Mouse (Mus musculus): ENCODE results near the gene Car2.

Car2 gene

DNA sequence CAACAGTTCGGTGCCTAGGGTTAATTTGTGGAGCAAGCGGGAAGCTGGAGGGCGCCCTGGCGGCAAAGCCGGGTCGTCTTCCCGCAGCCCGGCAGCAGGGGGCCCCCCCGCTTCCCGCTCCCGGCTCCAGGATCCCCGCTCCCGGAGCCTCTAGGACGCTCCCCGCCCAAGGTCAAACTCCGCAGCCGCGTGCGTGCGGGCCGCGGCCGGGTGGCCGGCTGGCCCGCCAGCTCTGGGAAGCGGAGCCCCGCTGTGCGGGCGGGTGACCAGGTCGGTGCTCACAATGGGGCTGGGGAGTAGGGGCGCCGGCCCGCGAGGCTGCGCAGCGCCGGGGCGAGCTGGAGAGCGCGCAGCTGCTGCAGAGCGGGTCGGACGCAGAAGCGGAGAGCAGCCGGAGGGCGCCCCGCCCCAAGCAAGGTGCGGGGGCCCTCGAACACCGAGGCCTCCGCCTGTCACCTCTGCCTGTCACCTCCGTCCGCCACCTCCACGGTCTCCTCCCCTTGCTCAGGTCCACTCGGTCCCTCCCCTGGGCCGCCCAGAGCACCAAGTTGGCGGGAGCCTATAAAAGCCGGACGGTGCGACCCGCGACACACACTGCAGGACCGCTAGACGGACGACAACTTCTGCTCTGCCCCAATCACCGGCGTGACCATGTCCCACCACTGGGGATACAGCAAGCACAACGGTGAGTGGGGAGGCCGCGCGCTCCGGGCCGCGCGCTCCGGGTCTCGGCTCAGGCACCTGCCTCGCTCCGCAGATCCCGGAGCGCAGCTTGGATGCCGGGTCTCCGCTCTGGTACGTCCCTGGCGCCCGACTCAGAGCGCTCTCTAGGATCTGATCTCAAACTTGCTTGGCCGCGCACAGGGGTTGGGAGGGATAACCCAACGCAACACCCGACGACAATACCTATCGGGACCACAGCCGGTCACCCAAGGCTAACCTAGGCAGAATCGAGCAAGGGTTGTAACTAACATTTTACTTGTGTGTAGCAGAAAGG lies at the start of gene Car2:
Gene Car2 (plus strand): TSS at position 172 of the 997 bp plus-strand sequence.
- DNase-seq = peak; percentile 94

DNA sequence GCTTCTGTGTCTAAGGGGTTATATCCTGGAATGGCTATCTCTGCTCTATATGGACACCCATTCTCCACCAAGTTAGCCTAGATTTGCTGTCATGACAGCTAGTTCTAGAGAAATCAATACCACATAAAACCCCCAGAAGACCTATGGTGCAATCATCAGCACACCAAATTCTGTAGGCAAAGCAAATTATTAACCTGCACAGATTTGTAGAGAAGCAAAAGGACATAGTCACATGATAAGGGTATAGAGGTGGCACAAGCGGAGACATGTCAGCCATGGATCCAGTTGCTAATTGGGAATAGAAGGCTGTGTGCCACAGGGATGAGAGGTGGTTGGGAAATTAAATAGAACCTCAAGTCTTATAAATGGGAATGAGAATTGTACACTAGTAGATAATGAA lies 47.1 kb upstream of the Car2 start:
- DNase-seq = no peak

DNA sequence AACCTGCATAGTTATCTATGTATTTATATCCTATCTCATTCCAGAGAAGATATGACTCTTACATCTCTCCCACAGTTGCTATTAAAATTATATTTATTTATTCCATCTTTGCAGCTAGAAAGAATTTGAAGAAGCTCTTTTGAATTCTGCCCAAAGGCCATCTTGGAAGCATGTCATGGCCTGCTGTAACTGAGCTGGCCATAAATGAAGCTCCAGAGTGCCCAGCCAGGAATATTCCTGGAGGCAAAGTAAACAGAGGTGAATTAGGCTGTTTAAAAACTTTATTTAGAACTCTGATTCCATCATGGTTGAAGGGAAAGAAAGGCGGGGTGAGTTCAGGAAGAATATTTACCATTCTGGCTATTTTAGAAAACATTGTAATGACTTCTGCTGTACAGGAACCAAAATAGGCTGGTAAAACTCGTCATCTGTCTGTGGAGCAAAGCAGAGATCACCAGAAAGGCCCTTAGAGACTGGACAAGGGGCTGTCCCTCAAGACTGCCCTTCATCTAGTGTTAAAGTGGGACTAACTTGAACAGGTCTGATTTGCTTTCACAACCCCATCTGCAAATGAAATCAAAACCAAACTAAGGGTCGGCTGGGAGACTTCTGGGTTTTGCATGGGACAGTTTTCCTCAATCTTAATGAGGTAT lies 46.5 kb upstream of the Car2 start:
- DNase-seq = no peak

DNA sequence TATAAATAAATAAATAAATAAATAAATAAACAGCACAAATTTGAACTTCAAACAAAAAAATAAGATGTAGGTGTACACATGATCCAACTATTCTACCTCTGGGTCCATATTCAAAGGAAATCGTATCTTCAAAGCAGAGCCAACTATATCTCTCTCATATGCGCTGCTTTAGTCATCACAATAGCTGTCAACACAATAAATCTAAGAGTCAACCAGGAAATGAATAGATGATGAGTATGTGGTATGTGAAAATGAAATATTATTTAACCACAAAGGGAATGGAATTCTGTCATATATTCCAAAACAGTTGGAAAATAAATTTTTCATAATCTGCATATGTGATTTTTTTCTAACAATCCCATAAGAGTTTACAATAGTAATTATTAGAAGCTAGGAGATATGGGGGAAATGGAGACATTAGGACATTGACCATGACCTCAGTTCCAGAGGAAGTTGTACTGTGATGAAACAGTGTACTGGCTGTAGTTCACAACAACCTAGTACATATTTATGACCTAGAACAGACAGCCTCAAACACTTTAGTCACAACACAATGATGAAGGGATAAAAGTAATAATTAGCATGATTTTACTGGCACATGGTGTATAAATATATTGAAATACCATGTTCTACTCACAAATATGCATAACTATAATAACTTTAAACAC lies 37.4 kb upstream of the Car2 start:
- DNase-seq = no peak

DNA sequence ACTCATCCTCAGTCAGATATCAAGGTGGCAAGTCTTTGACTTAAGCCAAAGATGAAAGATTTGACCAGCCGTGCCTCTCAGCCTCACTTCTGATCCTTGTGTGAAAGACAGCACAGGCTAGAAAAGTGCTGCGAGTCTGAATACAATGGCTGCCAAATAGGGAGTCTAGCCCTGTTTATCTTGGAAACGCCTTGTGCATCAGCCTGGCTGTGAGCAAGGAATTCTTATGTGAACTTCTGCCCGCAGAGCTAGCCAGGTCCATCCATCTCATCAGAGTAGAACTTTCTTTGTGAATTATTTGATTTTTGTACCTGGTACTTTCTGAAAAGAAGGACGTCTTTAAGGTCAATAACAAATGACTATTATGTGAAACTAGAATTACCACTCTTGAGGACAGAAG lies 32.1 kb upstream of the Car2 start:
- no peak for DNase-seq

DNA sequence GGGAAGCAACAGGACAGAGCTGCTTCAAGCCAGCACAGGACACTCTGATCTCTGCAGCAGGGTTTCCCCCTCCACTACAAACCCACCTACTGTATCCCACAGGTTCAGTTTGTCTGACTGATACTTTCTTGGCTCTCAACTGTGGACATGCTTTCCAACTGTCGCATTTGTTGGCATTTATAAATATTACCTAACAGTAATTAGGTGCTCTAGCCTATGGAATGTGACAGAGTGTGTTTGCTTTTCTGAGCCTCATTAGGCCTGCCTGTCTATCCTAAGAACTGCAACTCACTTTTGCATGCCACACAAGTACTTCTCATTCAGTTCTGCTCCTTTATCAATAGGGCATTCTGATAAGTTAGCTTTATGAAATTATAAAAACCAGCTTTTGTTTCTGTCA lies 31.6 kb upstream of the Car2 start:
- DNase-seq = no peak

DNA sequence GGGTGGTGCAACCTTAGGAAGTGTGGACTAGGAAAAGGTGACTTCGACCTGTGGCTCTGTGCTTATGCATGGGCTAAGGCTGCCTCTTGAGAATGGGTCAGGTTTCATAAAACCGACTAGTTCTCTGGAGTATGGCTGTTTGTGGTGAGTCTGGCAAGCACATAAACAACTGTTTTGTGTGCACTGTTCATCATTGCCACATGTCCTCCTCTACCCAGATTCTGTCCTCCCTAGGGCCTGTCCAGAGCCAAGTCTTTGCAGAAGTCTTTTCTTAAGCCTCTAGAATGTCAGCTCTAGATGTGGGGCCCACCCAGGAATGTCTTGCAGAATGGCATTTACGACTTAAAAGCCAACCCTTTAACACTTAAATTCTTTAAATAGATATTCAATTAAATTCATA lies 28.2 kb upstream of the Car2 start:
- no peak for DNase-seq

DNA sequence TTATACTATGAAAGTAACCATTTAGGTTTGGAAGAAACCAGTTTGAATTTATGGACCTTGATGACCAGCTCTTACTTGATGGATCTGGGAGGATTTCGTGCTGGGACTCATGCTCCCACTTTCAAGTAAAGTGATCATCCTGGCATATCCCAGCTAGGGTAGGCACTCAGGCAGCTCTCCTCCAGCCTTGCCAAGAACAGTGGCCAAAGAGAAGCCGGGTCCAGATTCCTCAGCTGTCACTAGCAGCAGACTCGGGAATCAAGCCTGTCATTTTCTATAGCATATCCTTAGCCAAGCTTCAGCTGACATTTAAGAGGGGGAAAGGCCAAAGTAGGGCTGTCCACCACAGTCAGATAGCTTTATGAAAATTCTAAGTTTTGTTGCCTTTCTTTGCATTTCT lies 25.8 kb upstream of the Car2 start:
- no peak for DNase-seq

DNA sequence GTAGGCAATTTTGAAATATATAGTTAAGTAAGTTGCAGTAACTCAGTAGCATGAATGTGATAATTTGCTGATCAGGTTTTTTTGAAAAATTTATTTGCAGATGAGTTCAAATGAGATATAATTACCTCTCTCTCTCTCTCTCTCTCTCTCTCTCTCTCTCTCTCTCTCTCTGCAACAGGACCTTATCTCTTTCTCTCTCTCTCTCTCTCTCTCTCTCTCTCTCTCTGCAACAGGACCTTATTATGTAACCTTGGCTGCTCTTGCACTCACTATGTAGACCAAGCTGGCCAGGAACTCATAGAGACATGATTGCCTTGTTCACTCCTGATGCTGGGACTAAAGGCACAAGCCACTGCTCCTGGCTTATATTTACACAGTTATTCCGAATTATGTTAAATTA lies 24.9 kb upstream of the Car2 start:
- no peak for DNase-seq

DNA sequence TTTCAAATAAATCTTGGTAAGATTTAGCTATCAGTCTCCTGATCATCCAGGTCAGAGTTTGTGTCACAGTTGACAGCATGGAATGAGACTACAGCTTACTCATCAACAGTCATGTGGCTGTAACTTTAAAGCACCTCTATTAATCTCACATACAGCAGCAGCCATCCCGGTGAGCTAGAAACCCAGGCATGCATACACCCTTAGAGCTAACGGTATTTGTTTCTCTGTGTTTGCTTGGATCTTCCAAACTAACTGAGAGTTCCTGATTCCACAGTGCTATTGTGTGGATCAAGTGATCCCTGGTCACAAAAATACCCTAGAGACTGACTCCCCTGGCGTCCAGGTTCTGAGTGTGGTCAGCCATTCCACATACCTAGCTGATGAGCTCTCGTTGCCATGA lies 24.3 kb upstream of the Car2 start:
- DNase-seq = no peak

DNA sequence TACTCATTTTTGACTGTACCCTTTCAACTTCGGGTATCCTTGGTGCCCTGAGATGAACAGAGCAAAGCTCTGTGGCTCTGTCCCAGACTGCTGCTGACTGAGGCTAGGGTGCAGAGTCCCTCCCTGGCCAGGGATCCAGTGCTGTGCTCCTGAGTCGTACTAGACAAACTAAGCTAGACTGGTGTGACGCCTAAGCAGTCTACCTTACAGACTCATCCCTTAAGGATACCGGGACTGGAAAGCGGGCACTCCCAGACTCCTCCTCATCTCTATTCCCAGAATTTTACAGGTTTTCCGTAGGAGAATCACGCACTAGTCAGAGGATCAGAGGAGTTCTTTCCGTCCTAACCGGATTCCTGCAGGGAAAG lies 23.4 kb upstream of the Car2 start:
- no peak for DNase-seq

DNA sequence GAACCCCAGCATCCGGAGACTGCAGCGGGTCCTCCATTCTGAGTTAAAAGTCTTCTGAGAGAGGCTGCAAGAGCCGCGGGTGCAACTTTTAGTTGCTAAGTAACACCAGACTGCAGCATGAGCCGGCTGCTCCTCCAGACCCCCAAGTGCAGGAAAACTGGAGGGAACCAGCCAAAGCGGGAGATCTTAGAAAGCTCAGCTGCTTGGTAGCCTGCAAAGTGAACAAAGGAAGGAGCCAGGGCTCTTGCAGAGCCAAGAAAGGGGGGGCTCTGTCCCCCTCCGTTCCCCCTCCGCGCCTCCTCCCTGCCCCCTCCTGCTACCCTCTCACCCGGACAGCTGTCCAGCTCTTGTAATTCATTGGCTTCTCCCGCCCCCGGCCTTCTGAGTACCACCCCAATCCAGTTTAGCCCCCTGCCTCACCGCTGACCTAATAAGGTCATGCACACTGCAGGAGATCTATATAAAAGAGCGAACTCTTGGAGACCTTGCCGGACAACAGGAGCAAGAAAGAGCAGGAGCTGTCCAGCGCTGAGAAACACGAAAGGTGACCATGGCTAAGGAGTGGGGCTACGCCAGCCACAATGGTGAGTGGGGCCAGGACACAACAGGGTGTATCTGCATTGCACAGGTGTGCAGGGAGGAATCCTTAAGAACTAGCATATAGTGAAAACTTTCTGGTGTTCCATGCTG lies 22.9 kb upstream of the Car2 start, which contains the start of gene Car3:
Gene Car3 (plus strand): TSS at position 491 of the 690 bp plus-strand sequence.
- DNase-seq = no peak

DNA sequence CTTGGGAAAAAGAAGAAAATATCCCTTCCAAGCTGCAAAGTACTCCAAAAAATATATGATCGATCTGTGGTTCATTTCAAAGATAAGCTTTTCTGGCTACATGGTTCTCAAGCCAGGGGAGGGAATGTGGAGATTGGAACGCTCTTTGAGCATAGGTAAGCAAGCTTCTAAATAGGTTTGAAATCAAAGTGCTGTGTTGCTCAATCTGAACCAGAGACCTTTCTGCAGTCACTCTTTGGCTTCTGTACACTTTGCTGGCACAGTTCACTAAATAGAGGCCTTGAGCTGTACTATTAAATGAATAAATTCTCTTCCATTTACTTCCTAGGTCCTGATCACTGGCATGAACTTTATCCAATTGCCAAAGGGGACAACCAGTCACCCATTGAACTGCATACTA lies 22.2 kb upstream of the Car2 start:
- DNase-seq = no peak

DNA sequence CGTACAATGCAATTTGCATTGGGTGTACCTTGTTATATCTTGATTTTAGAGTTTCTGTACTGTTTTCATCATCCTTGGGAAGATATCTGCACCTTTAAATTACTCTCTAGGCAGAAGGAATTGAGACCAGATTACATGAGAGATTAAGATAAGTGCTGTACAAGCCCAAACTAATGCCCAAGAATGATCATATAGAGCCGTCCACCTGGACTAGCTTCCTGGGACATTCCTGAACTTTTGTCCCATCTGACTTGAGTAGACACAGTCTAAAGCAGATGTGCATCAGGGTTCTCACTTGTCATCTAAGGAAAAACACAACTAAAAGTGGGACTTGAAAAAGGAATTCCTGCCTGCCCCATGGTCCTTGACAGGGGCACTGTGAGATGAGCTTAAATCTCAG lies 20.1 kb upstream of the Car2 start:
- no peak for DNase-seq

DNA sequence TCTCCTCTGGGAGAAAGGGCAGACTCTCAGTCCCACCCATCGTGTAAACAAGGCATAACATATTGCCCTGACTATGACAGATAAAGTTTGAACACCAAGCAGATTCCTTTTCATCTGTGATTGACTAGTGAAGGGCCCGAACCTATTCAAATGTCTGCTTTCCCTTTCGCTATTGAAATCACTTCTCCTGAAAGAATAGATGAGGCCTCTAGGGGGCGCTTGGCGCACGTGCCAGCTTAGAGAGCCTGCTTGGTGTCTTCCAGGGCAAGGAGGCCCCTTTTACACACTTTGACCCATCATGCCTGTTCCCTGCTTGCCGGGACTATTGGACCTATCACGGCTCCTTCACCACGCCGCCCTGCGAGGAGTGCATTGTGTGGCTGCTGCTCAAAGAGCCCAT lies 16.3 kb upstream of the Car2 start:
- peak; percentile 83 for DNase-seq

DNA sequence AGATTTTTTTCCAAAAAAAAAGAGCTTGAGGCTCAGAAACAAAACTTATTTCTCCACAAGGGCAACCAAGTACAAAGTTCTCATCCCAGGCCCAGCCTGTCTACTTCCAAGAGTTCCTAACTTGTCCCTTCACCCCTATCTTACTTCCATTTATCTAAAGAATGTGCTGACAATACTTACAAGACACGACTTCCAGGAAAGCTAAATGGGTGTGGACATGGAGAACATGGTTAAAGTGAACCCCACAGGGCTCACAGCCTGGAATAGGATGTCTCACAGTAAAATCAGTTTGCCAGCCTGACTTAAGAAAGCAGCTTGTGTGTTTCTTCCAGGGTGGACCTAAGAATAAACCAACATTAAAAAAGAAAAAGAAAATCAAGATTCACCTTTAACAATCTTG lies 15.5 kb upstream of the Car2 start:
- DNase-seq = no peak

DNA sequence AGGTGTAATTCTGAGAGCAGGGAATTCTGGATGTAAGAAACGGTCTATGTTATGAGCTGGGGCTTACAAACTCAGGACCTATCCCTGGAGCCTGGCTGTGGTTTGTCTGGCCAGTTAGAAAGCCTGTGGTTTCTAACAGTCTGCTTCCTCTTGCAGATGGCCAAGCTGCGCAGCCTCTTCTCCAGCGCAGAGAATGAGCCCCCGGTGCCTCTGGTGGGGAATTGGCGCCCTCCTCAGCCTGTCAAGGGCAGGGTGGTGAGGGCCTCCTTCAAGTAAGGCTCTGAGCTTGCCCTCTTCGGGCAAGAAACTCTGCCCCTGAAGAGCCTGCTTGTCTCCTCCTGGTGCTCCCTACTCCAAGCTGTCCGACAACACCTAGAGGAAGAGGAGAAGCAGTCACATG lies 14.7 kb upstream of the Car2 start:
- peak; percentile 62 for DNase-seq

DNA sequence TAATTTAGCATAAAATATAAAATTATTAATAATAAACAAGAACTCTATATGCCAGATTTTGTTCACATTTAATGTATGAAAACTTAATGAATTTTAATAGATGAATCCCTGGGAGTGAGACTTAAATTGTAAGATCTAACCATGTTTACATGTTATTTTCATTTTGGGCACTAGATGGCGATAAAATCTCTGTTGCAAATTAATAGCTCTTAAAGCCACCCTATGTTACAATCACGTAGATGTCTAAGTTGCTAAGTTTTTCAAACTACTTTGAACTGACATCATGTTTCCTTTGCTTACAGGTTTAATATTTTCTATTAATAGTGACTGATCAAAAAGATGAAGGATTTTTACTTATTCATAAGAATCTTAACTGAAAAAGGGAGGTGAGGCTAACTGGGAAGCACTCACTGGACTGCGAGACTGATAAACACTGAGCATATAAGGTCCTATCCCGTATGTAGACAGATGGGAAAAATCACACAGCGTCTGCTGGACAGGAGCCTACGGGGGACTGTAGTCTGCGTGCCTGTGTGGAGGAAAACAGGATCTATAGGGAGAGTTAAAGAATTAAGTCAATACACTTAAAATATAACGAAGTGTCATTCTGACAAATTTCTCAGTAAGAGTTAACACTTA lies 11.6 kb upstream of the Car2 start:
- no peak for DNase-seq

DNA sequence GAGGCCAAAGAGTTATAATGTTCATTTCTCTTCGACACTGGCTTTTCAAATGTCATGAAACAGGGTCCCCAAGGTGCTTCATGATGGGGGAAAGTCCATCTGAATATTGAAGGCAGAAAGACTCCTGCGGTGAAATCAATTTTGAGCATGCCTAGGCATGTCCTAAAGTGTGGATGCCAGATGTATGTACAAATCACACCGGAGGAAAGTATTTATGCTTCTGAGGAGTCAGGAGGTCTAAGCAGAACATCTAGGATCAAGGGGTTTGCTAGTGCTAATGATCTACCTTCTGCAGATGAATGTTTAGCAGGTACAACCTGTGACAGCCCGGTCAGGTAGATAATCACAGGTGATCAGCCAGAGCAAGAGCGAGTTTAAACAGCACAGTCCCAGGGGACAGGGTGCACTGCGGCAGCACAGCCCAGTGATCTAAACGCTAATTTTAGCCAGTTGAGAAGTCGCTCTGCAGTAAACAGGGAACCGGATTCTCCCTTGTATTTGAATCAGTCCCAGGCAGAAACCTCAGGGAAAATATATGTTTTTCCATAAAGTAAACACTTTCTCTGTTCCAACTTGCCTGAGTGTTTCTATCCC lies 9.7 kb upstream of the Car2 start:
- DNase-seq = peak; percentile 22

DNA sequence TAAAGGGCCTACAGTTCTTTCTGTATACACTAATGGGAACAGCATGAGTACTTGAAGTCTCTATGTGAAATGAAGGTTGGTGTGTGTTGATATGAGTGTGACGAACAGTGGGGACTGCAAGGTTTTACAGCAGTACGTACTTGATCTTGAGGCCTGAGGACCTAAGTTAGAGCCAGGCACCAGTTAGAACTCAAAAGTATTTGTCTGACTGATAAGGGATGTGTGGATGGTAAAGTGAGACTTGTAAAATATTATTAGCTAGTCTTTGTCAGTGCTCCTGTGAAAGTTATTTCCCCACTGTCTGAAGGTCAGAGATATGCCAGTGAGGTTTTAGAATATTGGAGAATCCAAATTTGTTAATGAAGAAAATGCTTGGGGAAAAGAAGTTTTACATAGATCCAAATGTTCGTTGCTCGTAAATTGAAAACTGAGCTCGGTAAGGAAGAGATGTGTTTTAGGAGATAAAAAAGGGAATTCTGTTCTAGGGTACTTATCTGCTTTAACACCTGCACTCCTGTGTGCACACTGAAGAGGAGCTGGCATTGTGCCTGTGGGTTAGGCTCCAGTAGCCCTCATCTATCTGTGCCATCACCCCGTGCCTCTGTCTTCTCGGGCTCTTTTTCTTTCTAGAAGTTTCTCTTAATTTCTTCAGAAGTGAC lies 8.7 kb upstream of the Car2 start:
- peak; percentile 86 for DNase-seq

DNA sequence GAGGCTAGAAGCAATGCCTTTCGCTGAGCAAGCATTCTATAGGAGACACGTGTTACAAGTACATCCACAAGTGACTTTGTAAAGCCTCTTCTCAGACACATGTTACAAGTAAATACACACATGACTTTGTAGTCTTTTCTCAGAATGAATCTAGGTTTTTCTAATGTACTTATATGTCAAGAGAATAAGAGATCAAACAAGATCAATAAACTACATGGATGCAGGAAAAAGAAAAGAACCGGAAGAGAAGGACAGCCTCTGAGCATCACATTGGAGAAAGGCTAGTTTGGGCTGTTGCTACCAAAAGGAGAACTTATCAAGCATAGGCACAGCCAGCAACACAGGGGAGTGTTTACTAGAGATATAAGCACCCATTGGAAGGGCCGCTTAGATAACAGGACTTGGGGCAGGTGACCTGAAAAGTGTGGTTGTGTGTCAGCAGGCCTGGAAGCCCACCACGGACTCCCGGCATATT lies 7.3 kb upstream of the Car2 start:
- DNase-seq = peak; percentile 84

All from liver (tissue).